In the genomic region with DNA sequence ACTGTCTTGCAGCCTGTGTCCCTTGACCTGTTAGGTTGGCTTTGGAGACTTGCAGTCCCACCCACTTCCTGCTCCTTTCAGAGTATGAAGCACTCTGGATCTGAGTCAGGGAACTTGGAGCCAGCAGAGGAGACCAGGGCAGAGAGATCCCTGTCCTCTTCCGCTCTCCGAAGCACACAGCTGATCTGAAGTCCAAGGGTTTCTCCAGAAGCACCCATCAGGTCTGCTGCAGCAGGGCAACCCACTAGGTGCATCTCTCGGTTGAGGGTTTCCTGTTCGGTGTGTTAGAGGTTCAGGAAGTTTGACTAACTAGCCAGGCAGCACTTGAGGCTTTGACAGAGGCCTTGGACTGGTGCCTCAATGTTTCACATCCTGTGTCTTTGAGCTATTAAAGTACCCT, we compare ENCODE assay signal across 8 mouse cellular contexts. TPM values are rescaled to one million over a fixed set of nuclear protein-coding genes. Genes with fewer than 3 reads are reported as not detected.
A peak's percentile ranks its signal among the peaks of the same experiment; 100 is the strongest.
DNase-seq lines count a peak whose midpoint lies in the region; ATAC-seq lines count a peak whose summit lies in the region.

No protein-coding gene starts in this region.

- 68% methylated on average over 4 of the region's 4 CpGs for WGBS in hindbrain, embryonic 16.5 days

- peak; percentile 29 for DNase-seq in gastrocnemius, postnatal 25 days
- DNase-seq in gastrocnemius, postnatal 36 days = no peak
- DNase-seq in NIH3T3 (ENCODE audit: low read depth) = peak; percentile 68
- peak; percentile 55 to 71 for DNase-seq in lung, adult 18-20 months
- DNase-seq in right cerebral cortex, postnatal 25 days = no peak
- no peak for DNase-seq in right cerebral cortex, postnatal 10 days (ENCODE audit: low spot score in 2 of 2)
- no peak for DNase-seq in cerebellum, adult 9-11 months

- H3K9me3 ChIP-seq in hindbrain, embryonic 16.5 days (ENCODE audit: control insufficient read depth, low read length) = no peaks in the 10 kb centered on the region

- no peaks in the 10 kb centered on the region for H3K36me3 ChIP-seq in hindbrain, embryonic 16.5 days (ENCODE audit: control insufficient read depth, insufficient read depth, low read length)

- peaks cover 18% of the 10 kb centered on the region for H3K4me1 ChIP-seq in hindbrain, embryonic 16.5 days (ENCODE audit: control insufficient read depth, insufficient read depth, low read depth, low read length)

- H3K4me3 ChIP-seq in hindbrain, embryonic 16.5 days (ENCODE audit: low read length) = peak overlapping the region; percentile 2; the same call in 1 of the 2 replicates

- no peak overlapping the region for H3K9ac ChIP-seq in hindbrain, embryonic 16.5 days (ENCODE audit: low read depth, low read length)

- peaks cover 8% of the 10 kb centered on the region; the same call in 1 of the 2 replicates for H3K27me3 ChIP-seq in hindbrain, embryonic 16.5 days (replicated peaks; ENCODE audit: control insufficient read depth, insufficient read depth, low read length)

- H3K27ac ChIP-seq in hindbrain, embryonic 16.5 days (ENCODE audit: low read depth, low read length) = peak overlapping the region; percentile 37

- H3K4me2 ChIP-seq in hindbrain, embryonic 16.5 days (ENCODE audit: low read length) = peak overlapping the region; percentile 44

- no peak for ATAC-seq in hindbrain, embryonic 16.5 days

- intact Hi-C loops in gastrocnemius, postnatal 36 days (cut with DNase I) = no loop called here

RNA-seq across cellular contexts. Expression of gene Anxa2, which starts 2.0 kb away (rescaled TPM):
- 10 to 100 TPM; 52.8 to 74.7 TPM for total RNA-seq in gastrocnemius, postnatal 25 days (2021)
- 10 to 100 TPM; 34.1 to 50.4 TPM for total RNA-seq in gastrocnemius, postnatal 36 days (2021)
- polyA plus RNA-seq in hindbrain, embryonic 16.5 days (2015; fragmentation: Nextera tagmentation; extraction: Ambion mirVana) = 153 and 199 TPM in 2 replicates

RNA-seq across cellular contexts. Expression of gene Ice2, which starts 57.7 kb away (rescaled TPM):
- total RNA-seq in gastrocnemius, postnatal 25 days (2021) = 1 to 10 TPM; 3.8 to 4.9 TPM
- 1 to 10 TPM; 4.5 to 4.7 TPM for total RNA-seq in gastrocnemius, postnatal 36 days (2021)
- 8.3 and 9.4 TPM in 2 replicates for polyA plus RNA-seq in hindbrain, embryonic 16.5 days (2015; fragmentation: Nextera tagmentation; extraction: Ambion mirVana)

Comparison
In these comparisons a context has a peak if more than half of its experiments do, and no peak if none do; other contexts are left out.
1. DNase-seq: peak in gastrocnemius, postnatal 25 days (single experiment), NIH3T3 (single experiment) and lung, adult 18-20 months (2 of 2); none in gastrocnemius, postnatal 36 days (0 of 2), right cerebral cortex, postnatal 25 days (single experiment), right cerebral cortex, postnatal 10 days (0 of 2) and cerebellum, adult 9-11 months (single experiment).